Mouse (Mus musculus): Measurements from ENCODE around the gene Flt3. TPM values are rescaled to one million over a fixed set of nuclear protein-coding genes. Genes with fewer than 3 reads are reported as not detected.

Flt3 gene
- total RNA-seq (2023), result 1.1 TPM

GRCm38 (mm10) chr5:147399843-147400504 lies at the start of gene Flt3:
Gene Flt3, minus strand, starts transcription at chr5:147400489.

DNA sequence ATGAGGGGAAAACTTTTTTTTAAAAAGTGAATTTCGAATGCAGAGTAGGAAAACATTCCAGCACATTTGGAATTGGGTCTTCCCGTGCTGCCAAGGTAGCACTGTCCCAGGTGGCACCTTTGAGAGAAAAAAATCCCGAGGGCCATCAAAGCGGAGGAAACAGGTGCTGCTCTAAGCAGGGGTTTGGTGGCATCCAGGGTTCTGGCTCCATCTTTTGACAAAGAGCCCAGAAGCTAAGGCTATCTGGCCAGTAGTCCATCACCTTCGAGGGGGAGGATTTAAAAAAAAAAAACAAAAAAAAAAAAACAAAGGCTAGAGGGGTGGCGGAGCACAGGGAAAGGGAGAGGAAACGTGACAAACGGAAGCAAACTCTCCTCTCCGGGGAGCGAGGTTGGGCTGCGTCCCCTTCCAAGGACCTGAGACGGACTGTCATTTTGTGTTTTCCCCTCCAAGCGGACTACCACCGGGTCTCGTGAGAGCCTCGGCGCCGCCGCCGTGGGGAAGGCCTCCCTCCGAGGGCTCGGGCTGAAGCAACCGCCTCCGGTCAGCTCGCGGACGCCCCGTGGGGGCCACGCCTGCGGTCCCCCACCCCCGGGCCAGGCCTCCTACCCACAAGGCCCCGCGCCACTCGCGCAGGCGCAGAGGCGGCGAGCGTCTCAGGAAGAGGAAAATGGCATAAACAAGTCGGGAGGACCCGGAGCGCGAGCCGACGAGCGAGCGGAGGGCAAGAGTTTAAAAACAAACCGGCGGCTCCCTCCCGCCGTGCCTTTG lies 29.4 kb upstream of the Flt3 start, which contains the start of gene Pan3:
TSS of gene Pan3 (plus strand) at position 627 of the 771 bp plus-strand sequence.

GRCm38 (mm10) chr5:147322183-147322582 lies 78.1 kb downstream of the Flt3 start, which contains the start of gene Urad:
Gene Urad, minus strand, starts transcription at chr5:147322440.

DNA sequence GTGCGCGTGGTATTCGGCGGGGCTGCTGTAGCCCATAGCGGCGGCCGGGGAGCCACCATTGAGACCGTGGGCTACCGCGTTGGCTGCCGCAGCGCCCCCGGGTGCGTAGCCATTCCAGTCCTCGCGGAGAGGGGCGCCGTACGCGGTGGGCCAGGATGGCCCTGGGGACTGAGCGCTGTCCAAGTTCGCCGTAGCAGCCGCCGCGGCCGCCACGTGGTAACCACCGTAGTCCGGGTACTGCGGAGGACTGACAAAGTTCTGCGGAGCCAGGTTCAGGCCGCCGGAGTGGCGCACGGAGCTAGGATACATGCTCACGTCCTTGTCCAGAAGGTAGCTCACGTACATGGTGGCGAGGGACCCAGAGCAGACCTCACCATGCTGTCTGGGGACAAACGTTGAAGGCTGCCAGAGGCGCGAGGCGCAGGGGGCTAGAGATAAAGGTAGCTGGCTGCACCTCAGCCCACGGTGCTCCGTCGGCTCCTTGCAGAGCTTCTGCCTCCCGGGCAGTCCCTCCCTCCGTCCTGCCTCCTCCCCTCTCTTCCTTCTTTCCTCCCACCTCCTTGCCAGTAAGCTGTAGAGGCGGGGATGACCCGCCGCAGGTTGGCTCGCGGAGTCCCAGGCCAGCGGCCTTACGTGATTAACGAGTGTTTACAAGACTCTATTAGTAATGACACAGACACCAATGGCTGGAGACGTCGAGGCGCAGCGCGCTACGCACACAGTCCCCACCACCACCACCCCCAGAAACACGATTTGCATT lies 93.5 kb downstream of the Flt3 start, which contains the start of gene Cdx2:
TSS of gene Cdx2 (minus strand) at position 633 of the 760 bp plus-strand sequence.

Other genes starting within 250 kb of the Flt3 start
- gene Gsx1, start 211.8 kb downstream of the Flt3 start, total RNA-seq (2023), result not detected
- not detected for gene Pdx1, start 130.5 kb downstream of the Flt3 start, total RNA-seq (2023)
- not detected for gene Cdx2, start 93.2 kb downstream of the Flt3 start, total RNA-seq (2023)
- gene Urad, start 78.0 kb downstream of the Flt3 start, total RNA-seq (2023), result not detected
- 312 TPM for gene Pan3, start 29.7 kb upstream of the Flt3 start, total RNA-seq (2023)